Mouse (Mus musculus): ENCODE results near the gene Glod4. TPM values are rescaled to one million over a fixed set of nuclear protein-coding genes. Genes with fewer than 3 reads are reported as not detected.
A peak's percentile ranks its signal among the peaks of the same experiment; 100 is the strongest.

The Glod4 gene
- polyA plus RNA-seq, 1 experiment from 2014 or later: 92.9 TPM

GRCm38 (mm10) chr11:76106551-76107496, 136.7 kb downstream of the Glod4 start:
- WGBS: 43% methylated on average over 11 of the region's 11 CpGs
- no peak for ATAC-seq (ENCODE audit: low FRiP score, low TSS enrichment)
- Histone ChIP-seq H3K9ac (ENCODE audit: low read length) (no peak overlapping the region), H3K27ac (replicated peaks) (peak overlapping the region; percentile 61; the same call in 1 of the 2 replicates), H3K4me1 (replicated peaks; ENCODE audit: control insufficient read depth, insufficient read depth) (0 out of 2 replicates have a peak, but pooled peaks cover 3% of the 10 kb centered on the region), H3K9me3 (ENCODE audit: control insufficient read depth, low read length) (no peaks in the 10 kb centered on the region), H3K4me3 (ENCODE audit: low read depth, low read length) (no peak overlapping the region), H3K4me2 (replicated peaks; ENCODE audit: low read depth) (no peak overlapping the region), H3K36me3 (ENCODE audit: control insufficient read depth, insufficient read depth, low read length) (no peaks in the 10 kb centered on the region), H3K27me3 (ENCODE audit: control insufficient read depth, insufficient read depth, low read length) (no peaks in the 10 kb centered on the region)
- peak; percentile 34 for DNase-seq (ENCODE audit: low spot score)
- TF ChIP-seq EP300 (optimal IDR thresholded peaks at IDR 0.05) (no peak), CTCF (IDR thresholded peaks at IDR 0.05; ENCODE audit: low read depth) (no peak)

- Histone ChIP-seq H3K4me1 (replicated peaks; ENCODE audit: control insufficient read depth, insufficient read depth) (no peaks in the 10 kb centered on the region; the same call in 1 of the 2 replicates), H3K27ac (replicated peaks) (no peak overlapping the region), H3K9ac (ENCODE audit: low read length) (no peak overlapping the region), H3K4me2 (replicated peaks; ENCODE audit: low read depth) (no peak overlapping the region), H3K36me3 (ENCODE audit: control insufficient read depth, insufficient read depth, low read length) (peaks cover 5% of the 10 kb centered on the region; the same call in 1 of the 2 replicates), H3K4me3 (ENCODE audit: low read depth, low read length) (no peak overlapping the region), H3K27me3 (ENCODE audit: control insufficient read depth, insufficient read depth, low read length) (no peaks in the 10 kb centered on the region), H3K9me3 (ENCODE audit: control insufficient read depth, low read length) (no peaks in the 10 kb centered on the region)
- TF ChIP-seq EP300 (optimal IDR thresholded peaks at IDR 0.05): no peak
- no peak for TF ChIP-seq CTCF (IDR thresholded peaks at IDR 0.05; ENCODE audit: low read depth)
- DNase-seq (ENCODE audit: low spot score): no peak
- no peak for ATAC-seq (ENCODE audit: low FRiP score, low TSS enrichment)
Measured at GRCm38 (mm10) chr11:76101154-76101553, 142.4 kb downstream of the Glod4 start.

GRCm38 (mm10) chr11:76099193-76099975, 144.1 kb downstream of the Glod4 start:
- Histone ChIP-seq H3K9me3 (ENCODE audit: control insufficient read depth, low read length) (no peaks in the 10 kb centered on the region), H3K27ac (replicated peaks) (peak overlapping the region; percentile 63), H3K4me2 (replicated peaks; ENCODE audit: low read depth) (no peak overlapping the region), H3K4me3 (ENCODE audit: low read depth, low read length) (no peak overlapping the region), H3K9ac (ENCODE audit: low read length) (no peak overlapping the region), H3K36me3 (ENCODE audit: control insufficient read depth, insufficient read depth, low read length) (peaks cover 5% of the 10 kb centered on the region; the same call in 1 of the 2 replicates), H3K4me1 (replicated peaks; ENCODE audit: control insufficient read depth, insufficient read depth) (no peaks in the 10 kb centered on the region; the same call in 1 of the 2 replicates), H3K27me3 (ENCODE audit: control insufficient read depth, insufficient read depth, low read length) (no peaks in the 10 kb centered on the region)
- WGBS: 28% methylated on average over 4 of the region's 4 CpGs
- TF ChIP-seq CTCF (IDR thresholded peaks at IDR 0.05; ENCODE audit: low read depth) (no peak), EP300 (optimal IDR thresholded peaks at IDR 0.05) (peak; percentile 88)
- no peak for DNase-seq (ENCODE audit: low spot score)
- ATAC-seq (ENCODE audit: low FRiP score, low TSS enrichment): peak; percentile 59; the same call in 1 of the 2 replicates

GRCm38 (mm10) chr11:76093610-76094009, 149.9 kb downstream of the Glod4 start:
- H3K27ac ChIP-seq (replicated peaks): no peak overlapping the region
- ATAC-seq (ENCODE audit: low FRiP score, low TSS enrichment): no peak
- peaks cover 5% of the 10 kb centered on the region for H3K36me3 ChIP-seq (ENCODE audit: control insufficient read depth, insufficient read depth, low read length)
- WGBS: 85% methylated on average over 8 of the region's 8 CpGs
- no peak for DNase-seq (ENCODE audit: low spot score)
- peak; percentile 64 for TF ChIP-seq CTCF (IDR thresholded peaks at IDR 0.05; ENCODE audit: low read depth)
- TF ChIP-seq EP300 (optimal IDR thresholded peaks at IDR 0.05): no peak
- H3K9me3 ChIP-seq (ENCODE audit: control insufficient read depth, low read length): no peaks in the 10 kb centered on the region
- no peaks in the 10 kb centered on the region for H3K27me3 ChIP-seq (ENCODE audit: control insufficient read depth, insufficient read depth, low read length)
- H3K4me1 ChIP-seq (replicated peaks; ENCODE audit: control insufficient read depth, insufficient read depth): no peaks in the 10 kb centered on the region
- H3K4me2 ChIP-seq (replicated peaks; ENCODE audit: low read depth): no peak overlapping the region
- no peak overlapping the region for H3K4me3 ChIP-seq (ENCODE audit: low read depth, low read length)
- no peak overlapping the region for H3K9ac ChIP-seq (ENCODE audit: low read length)

GRCm38 (mm10) chr11:76089776-76090175, 153.7 kb downstream of the Glod4 start:
- no peak overlapping the region for H3K4me2 ChIP-seq (replicated peaks; ENCODE audit: low read depth)
- H3K36me3 ChIP-seq (ENCODE audit: control insufficient read depth, insufficient read depth, low read length): peaks cover 8% of the 10 kb centered on the region
- WGBS: 71% methylated on average over 6 of the region's 6 CpGs
- TF ChIP-seq CTCF (IDR thresholded peaks at IDR 0.05; ENCODE audit: low read depth): no peak
- TF ChIP-seq EP300 (optimal IDR thresholded peaks at IDR 0.05): no peak
- ATAC-seq (ENCODE audit: low FRiP score, low TSS enrichment) (no peak), DNase-seq (ENCODE audit: low spot score) (no peak)
- no peak overlapping the region for H3K4me3 ChIP-seq (ENCODE audit: low read depth, low read length)
- no peak overlapping the region for H3K9ac ChIP-seq (ENCODE audit: low read length)
- H3K9me3 ChIP-seq (ENCODE audit: control insufficient read depth, low read length): no peaks in the 10 kb centered on the region
- no peak overlapping the region for H3K27ac ChIP-seq (replicated peaks)
- no peaks in the 10 kb centered on the region for H3K27me3 ChIP-seq (ENCODE audit: control insufficient read depth, insufficient read depth, low read length)
- no peaks in the 10 kb centered on the region for H3K4me1 ChIP-seq (replicated peaks; ENCODE audit: control insufficient read depth, insufficient read depth)
